Mouse (Mus musculus) megakaryocyte, embryonic 14.5 days (primary cell): ENCODE results near the gene Atp6v0d1.

Source experiments
- FLI1 ChIP-seq: IDR thresholded peaks from 2 replicates; pipeline ENCODE4 v1.6.1; 2012; ENCODE audit warnings: low read length, inconsistent platforms, mixed read lengths
- GATA1 ChIP-seq: IDR thresholded peaks from 3 replicates; pipeline ENCODE4 v1.6.1; 2012; ENCODE audit warnings: mixed read lengths, low read length, inconsistent platforms, borderline replicate concordance

DNA sequence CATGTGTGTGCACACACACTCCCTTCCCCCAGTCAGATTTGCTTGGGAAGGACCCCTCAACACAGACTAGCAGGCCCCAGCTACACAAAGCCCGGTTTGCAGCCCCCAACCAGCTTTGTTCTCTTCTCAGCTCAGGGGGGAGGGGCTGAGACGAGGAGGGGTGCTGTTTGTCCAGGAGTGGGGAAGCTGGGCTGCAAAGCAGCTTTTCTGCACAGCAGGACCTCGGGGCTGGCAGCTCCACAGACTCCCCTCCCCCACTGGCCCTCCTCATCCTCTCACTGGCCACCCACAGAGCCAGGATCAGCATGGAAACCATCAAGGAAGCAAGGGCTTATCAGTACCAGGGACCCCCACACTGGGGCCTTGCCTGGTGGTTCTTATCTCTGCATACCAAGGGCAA lies 44.8 kb downstream of the Atp6v0d1 start:
- no peak for TF ChIP-seq GATA1
- TF ChIP-seq FLI1: no peak
